Mouse (Mus musculus) heart, postnatal 0 days (tissue): ENCODE measurements around the gene Ccdc93. TPM values are rescaled to one million over a fixed set of nuclear protein-coding genes. Genes with fewer than 3 reads are reported as not detected.

Experiments
- ATAC-seq: fragments of 200-750 bp; cut with Nextera tagmentation; 2 replicates; pipeline ENCODE4 v1.8.0; 2017; ENCODE audit warnings: low read depth, moderate number of reproducible peaks, moderate library complexity; ENCODE audit not compliant: insufficient read depth
- DNase-seq: peaks from one replicate; pipeline ENCODE4 v3.0.0-alpha.2; 2016; ENCODE audit warnings: low spot score
- H3K27ac ChIP-seq: fragments of 300-500 bp; sonication (generic); 2 replicates; pipeline ENCODE4 v1.5.1; 2014; ENCODE audit warnings: low read depth, mild to moderate bottlenecking
- H3K27me3 ChIP-seq: fragments of 300-500 bp; sonication (generic); 2 replicates; pipeline ENCODE4 v1.6.1; 2014; ENCODE audit warnings: low read length, mixed read lengths; ENCODE audit not compliant: control insufficient read depth, insufficient read depth
- H3K36me3 ChIP-seq: fragments of 300-500 bp; sonication (generic); replicated peaks from 2 replicates; pipeline ENCODE4 v1.6.1; 2014; ENCODE audit warnings: low read length, mixed read lengths; ENCODE audit not compliant: control insufficient read depth, insufficient read depth
- H3K4me1 ChIP-seq: fragments of 300-500 bp; sonication (generic); 2 replicates; pipeline ENCODE4 v1.6.1; 2014; ENCODE audit warnings: antibody characterized with exemption; ENCODE audit not compliant: control insufficient read depth, insufficient read depth
- H3K4me2 ChIP-seq: fragments of 300-500 bp; sonication (generic); 2 replicates; pipeline ENCODE4 v1.6.1; 2014; ENCODE audit warnings: low read depth, mild to moderate bottlenecking, low read length, moderate library complexity
- H3K4me3 ChIP-seq: fragments of 300-500 bp; sonication (generic); 2 replicates; pipeline ENCODE4 v1.5.1; 2014; ENCODE audit warnings: low read depth, low read length
- H3K9ac ChIP-seq: fragments of 300-500 bp; sonication (generic); replicated peaks from 2 replicates; pipeline ENCODE4 v1.6.1; 2014; ENCODE audit warnings: low read depth, low read length, mixed read lengths
- H3K9me3 ChIP-seq: fragments of 300-500 bp; sonication (generic); replicated peaks from 2 replicates; pipeline ENCODE4 v1.6.1; 2016; ENCODE audit warnings: low read length; ENCODE audit not compliant: control insufficient read depth
- CTCF ChIP-seq: IDR thresholded peaks from 2 replicates; pipeline ENCODE4 v1.5.1; 2016; ENCODE audit warnings: antibody characterized with exemption, control low read depth, low read depth
- EP300 ChIP-seq: IDR thresholded peaks from 2 replicates; pipeline ENCODE4 v1.6.1; 2016; ENCODE audit warnings: antibody characterized with exemption, low read depth
- WGBS: fragments of 180-500 bp; shearing (Covaris S2); extraction: QIAGEN DNeasy Blood & Tissue Kit; methylation state at CpG from one replicate; pipeline ENCODE4 v1.1.7; 2014; 5-methylcytosine and 5-hydroxymethylcytosine counted together
- polyA plus RNA-seq: library from polyadenylated mRNA; unstranded; fragments of >200 nt; fragmentation: Nextera tagmentation; extraction: Ambion mirVana; gene quantifications from 2 replicates; pipeline ENCODE4 v1.2.1, GENCODE M21; 2015
- total RNA-seq: library from RNA; depleted of rRNA; stranded (reverse); fragments of >200 nt; gene quantifications from 2 replicates; pipeline ENCODE4 v1.2.3, GENCODE M21; 2014; ENCODE audit warnings: low replicate concordance; rRNA removed

Ccdc93 gene
- total RNA-seq (3.9 and 4.9 TPM in 2 replicates), polyA plus RNA-seq (4.5 and 4.7 TPM in 2 replicates)

DNA sequence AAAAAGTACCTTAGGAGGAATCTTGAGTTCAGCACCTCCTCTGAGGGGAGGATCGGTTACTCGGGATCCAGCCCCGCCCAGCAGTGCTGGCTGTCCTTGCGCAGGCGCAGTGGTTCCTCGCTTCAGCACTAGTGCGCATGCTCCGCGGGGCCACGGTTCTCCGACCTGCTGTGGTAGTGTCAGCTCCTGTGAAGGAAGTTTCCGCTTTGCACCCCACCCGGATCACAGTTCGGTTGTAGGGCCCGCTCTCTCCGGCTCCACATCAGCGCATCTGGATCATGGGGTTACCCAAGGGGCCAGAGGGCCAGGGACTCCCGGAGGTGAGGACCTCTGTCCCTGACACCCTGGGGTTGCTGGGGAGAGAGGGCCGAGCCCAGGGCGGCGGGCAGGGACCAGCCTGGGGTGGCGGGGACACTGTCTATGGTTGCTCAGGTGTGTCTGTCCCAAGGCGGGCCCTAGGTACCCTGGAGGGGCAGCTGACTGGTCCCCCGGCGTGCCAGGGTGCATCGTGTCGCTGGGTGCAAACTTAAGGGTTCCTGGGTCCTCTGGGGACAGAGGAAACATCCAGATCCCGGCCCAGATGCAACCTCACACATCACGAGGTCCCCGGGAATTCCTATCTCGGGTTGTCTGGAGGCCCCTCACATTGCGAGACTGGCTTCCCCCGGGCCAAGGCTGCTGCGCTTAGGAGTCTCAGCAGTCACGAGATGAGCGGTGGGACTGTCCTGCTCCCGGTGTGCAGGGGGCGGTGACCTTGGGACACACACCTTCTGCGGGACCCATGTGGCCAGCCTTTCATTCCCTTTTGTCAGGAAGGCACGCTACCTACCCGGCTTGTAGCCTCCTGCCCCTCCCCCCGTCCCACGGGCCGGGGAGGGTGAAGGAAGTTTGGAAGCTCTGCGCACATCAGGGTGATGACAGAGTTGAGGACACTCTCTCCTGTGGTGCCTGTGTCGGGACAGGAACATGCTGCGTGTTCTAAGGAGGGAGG, at the start of gene Ccdc93:
Gene Ccdc93 (plus strand): TSS at position 112 of the 991 bp plus-strand sequence.
- TF ChIP-seq EP300, result no peak
- no peak for TF ChIP-seq CTCF

DNA sequence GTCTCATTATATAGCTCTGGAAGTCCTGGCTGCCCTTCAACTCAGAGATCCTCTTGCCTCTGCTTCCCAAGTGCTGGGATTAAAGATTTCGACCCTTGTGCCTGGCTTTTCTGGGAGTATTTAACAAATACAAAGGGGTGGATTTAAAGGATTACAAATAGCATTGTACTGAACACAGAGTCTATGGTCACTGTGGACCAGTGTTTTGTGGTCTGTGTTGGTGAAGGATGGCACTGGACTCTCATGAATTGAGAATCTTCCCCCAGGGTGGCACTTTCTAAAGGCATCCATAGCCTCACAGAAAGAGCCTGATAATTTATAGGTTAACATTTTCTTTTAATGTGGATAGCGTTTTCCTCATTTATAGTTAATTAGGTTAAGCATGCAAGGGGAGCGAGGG, 49.3 kb upstream of the Ccdc93 start:
- TF ChIP-seq CTCF (no peak), EP300 (no peak)

More for the DNA sequence above, at the start of gene Ccdc93:
- Histone ChIP-seq H3K9ac (peak within 1 kb of the TSS; percentile 80), H3K4me1 (peaks cover 5% of the 10 kb centered on the region; the same call in 1 of the 2 replicates), H3K4me3 (peak within 1 kb of the TSS; percentile 94), H3K27ac (peak within 1 kb of the TSS; percentile 71), H3K9me3 (no peaks in the 10 kb centered on the region), H3K36me3 (peaks cover 8% of the 10 kb centered on the region), H3K4me2 (peak within 1 kb of the TSS; percentile 99), H3K27me3 (no peaks in the 10 kb centered on the region)
- ATAC-seq, result peak; percentile 94
- DNase-seq, result peak; percentile 97
- WGBS, result 1% methylated on average over 47 of the region's 47 CpGs

DNA sequence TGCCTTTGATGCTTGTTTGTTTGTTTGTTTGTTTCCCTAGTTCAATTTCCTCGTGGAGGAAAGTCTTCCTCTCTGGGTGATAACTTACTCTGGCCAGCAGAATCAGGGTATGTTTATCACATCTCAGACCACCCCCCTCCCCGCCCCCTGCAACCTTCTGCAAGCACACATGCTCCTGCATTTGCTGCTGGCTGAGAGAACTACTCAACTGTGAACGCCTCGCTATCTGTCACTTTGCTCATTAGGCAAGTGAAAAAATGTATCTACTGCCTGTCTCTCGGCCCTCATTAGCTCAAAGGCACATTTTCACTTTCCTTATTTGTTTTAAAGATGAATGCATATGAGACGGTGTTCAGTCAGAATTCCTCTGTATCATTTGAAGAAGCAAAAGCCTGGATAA, 42.5 kb upstream of the Ccdc93 start:
- ATAC-seq, result no peak

More for the DNA sequence above, 49.3 kb upstream of the Ccdc93 start:
- Histone ChIP-seq H3K4me3 (no peak overlapping the region), H3K9ac (no peak overlapping the region), H3K27ac (no peak overlapping the region), H3K36me3 (no peaks in the 10 kb centered on the region), H3K4me1 (no peaks in the 10 kb centered on the region), H3K4me2 (no peak overlapping the region), H3K27me3 (no peaks in the 10 kb centered on the region), H3K9me3 (no peaks in the 10 kb centered on the region)
- no peak for DNase-seq
- WGBS, result 68% methylated on average over 3 of the region's 3 CpGs
- no peak for ATAC-seq

DNA sequence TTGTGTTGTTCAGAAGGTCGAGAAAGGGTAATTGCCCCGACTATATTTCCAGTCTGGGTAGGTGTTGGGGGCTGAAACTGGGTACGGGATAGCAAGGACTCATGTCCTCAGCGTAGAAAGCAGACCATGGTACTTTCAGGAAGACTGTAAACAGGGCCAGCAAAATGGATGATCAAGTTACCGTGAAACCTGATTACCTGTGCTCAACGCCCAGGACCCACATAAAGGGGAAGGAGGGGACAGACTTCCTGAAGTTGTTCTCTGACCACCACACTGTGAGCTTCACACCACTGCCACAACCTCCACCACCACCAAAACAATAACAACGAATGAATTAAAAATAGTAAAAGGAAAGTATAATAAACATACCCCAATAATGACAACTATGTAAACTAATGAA, 42.1 kb upstream of the Ccdc93 start:
- H3K4me2 ChIP-seq, result no peak overlapping the region
- no peak for TF ChIP-seq EP300
- TF ChIP-seq CTCF, result no peak
- DNase-seq, result no peak
- no peak for ATAC-seq
- no peaks in the 10 kb centered on the region for H3K9me3 ChIP-seq
- no peak overlapping the region for H3K4me3 ChIP-seq
- WGBS, result 66% methylated on average over 7 of the region's 7 CpGs
- no peaks in the 10 kb centered on the region for H3K36me3 ChIP-seq
- no peak overlapping the region for H3K9ac ChIP-seq
- H3K27me3 ChIP-seq, result no peaks in the 10 kb centered on the region
- H3K4me1 ChIP-seq, result no peaks in the 10 kb centered on the region
- no peak overlapping the region for H3K27ac ChIP-seq

More for the DNA sequence above, 42.5 kb upstream of the Ccdc93 start:
- H3K4me1 ChIP-seq, result no peaks in the 10 kb centered on the region
- no peaks in the 10 kb centered on the region for H3K27me3 ChIP-seq
- no peak overlapping the region for H3K4me3 ChIP-seq
- H3K4me2 ChIP-seq, result no peak overlapping the region
- H3K27ac ChIP-seq, result no peak overlapping the region
- no peaks in the 10 kb centered on the region for H3K36me3 ChIP-seq
- H3K9ac ChIP-seq, result no peak overlapping the region
- H3K9me3 ChIP-seq, result no peaks in the 10 kb centered on the region
- 39% methylated on average over 6 of the region's 6 CpGs for WGBS
- no peak for TF ChIP-seq EP300
- no peak for TF ChIP-seq CTCF
- no peak for DNase-seq

DNA sequence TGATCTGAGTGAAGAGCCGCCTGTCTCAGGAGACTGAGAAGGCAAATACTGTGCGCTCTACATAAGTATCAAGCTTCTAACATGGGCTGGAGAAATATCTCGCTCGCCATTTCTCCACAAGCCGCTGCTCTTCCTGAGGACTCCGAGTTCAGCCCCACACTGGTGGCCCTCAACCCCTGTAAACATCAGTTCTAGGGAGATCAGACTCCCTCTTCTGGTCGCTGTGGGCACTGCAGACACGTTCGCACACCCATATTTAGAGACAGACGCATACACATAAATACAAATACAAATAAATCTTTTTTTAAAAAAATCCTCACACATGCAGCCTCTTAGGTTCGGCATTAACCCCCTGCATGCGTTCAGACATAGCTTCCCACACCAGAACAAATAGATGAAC, 41.3 kb upstream of the Ccdc93 start:
- Histone ChIP-seq H3K4me2 (no peak overlapping the region), H3K9me3 (no peaks in the 10 kb centered on the region), H3K9ac (no peak overlapping the region), H3K27ac (no peak overlapping the region), H3K27me3 (no peaks in the 10 kb centered on the region), H3K4me1 (no peaks in the 10 kb centered on the region), H3K36me3 (no peaks in the 10 kb centered on the region), H3K4me3 (no peak overlapping the region)
- TF ChIP-seq CTCF, result no peak
- no peak for TF ChIP-seq EP300
- no peak for DNase-seq
- no peak for ATAC-seq
- WGBS, result 82% methylated on average over 12 of the region's 12 CpGs
